Mouse (Mus musculus) myocyte (in vitro differentiated cells): ENCODE results near the gene Poglut1. TPM values are rescaled to one million over a fixed set of nuclear protein-coding genes. Genes with fewer than 3 reads are reported as not detected.

Source experiments
- H3K27me3 ChIP-seq: one replicate; pipeline ENCODE4 v1.6.1; 2011; ENCODE audit not compliant: control insufficient read depth, insufficient read depth, insufficient read length
- H3K36me3 ChIP-seq: one replicate; pipeline ENCODE4 v1.6.1; 2011; ENCODE audit not compliant: control insufficient read depth, insufficient read depth
- H3K4me2 ChIP-seq: one replicate; pipeline ENCODE4 v1.6.1; 2011; ENCODE audit warnings: low read depth, control low read depth
- H3K4me3 ChIP-seq: one replicate; pipeline ENCODE4 v1.5.1; 2011; ENCODE audit warnings: mild to moderate bottlenecking, control low read depth, moderate library complexity
- H3K79me2 ChIP-seq: one replicate; pipeline ENCODE4 v1.6.1; 2011; ENCODE audit not compliant: control insufficient read depth, insufficient read depth
- H3ac ChIP-seq: one replicate; pipeline ENCODE4 v1.6.1; 2011; ENCODE audit not compliant: control insufficient read depth, insufficient read length
- CEBPB ChIP-seq: IDR thresholded peaks from 2 replicates; pipeline ENCODE4 v1.6.1; 2011; ENCODE audit warnings: mild to moderate bottlenecking, moderate library complexity; ENCODE audit not compliant: poor library complexity, insufficient read depth, severe bottlenecking
- E2F4 ChIP-seq: IDR thresholded peaks from one replicate; pipeline ENCODE4 v1.6.1; 2011; ENCODE audit warnings: mild to moderate bottlenecking, control low read depth, moderate library complexity; ENCODE audit not compliant: insufficient read depth
- MAX ChIP-seq: IDR thresholded peaks from one replicate; pipeline ENCODE4 v1.6.1; 2011; ENCODE audit warnings: low read depth, mild to moderate bottlenecking, control low read depth
- MYOD1 ChIP-seq, 3 experiments: IDR thresholded peaks; one replicate each; pipeline ENCODE4 v1.6.1; 2011; ENCODE audit warnings: control low read depth in 2 of 3, low read depth in 2 of 3, mild to moderate bottlenecking in 2 of 3, moderate library complexity in 1 of 3; ENCODE audit not compliant: insufficient read length in 2 of 3, control insufficient read depth in 1 of 3
- MYOG ChIP-seq, 3 experiments: IDR thresholded peaks; one replicate each; pipeline ENCODE4 v1.6.1; 2011; ENCODE audit warnings: control low read depth in 2 of 3, low read depth in 2 of 3, mild to moderate bottlenecking in 2 of 3; ENCODE audit not compliant: insufficient read length in 2 of 3, control insufficient read depth in 1 of 3, insufficient read depth in 1 of 3
- POLR2A ChIP-seq: IDR thresholded peaks from one replicate; pipeline ENCODE4 v1.6.1; 2011; ENCODE audit warnings: low read depth, mild to moderate bottlenecking, control low read depth, moderate library complexity; ENCODE audit not compliant: insufficient read length
- POLR2AphosphoS2 ChIP-seq: IDR thresholded peaks from one replicate; pipeline ENCODE4 v1.6.1; 2011; ENCODE audit warnings: low read depth, control low read depth; ENCODE audit not compliant: insufficient read length
- REST ChIP-seq: IDR thresholded peaks from one replicate; pipeline ENCODE4 v1.6.1; 2011; ENCODE audit warnings: mild to moderate bottlenecking, control low read depth, moderate library complexity; ENCODE audit not compliant: insufficient read depth, insufficient read length
- SRF ChIP-seq: IDR thresholded peaks from one replicate; pipeline ENCODE4 v1.6.1; 2011; ENCODE audit warnings: low read depth; ENCODE audit not compliant: control insufficient read depth, insufficient read length
- TCF12 ChIP-seq: IDR thresholded peaks from one replicate; pipeline ENCODE4 v1.6.1; 2011; ENCODE audit warnings: mild to moderate bottlenecking, control low read depth; ENCODE audit not compliant: poor library complexity, insufficient read depth, severe bottlenecking
- TCF3 ChIP-seq: IDR thresholded peaks from one replicate; pipeline ENCODE4 v1.6.1; 2011; ENCODE audit warnings: low read depth, control low read depth; ENCODE audit not compliant: insufficient read length
- USF1 ChIP-seq: IDR thresholded peaks from one replicate; pipeline ENCODE4 v1.6.1; 2011; ENCODE audit warnings: low read depth, mild to moderate bottlenecking, control low read depth, moderate library complexity
- polyA plus RNA-seq: library from polyadenylated mRNA; unstranded; fragments of >200 nt; fragmentation: generic; extraction: Trizol; gene quantifications from one replicate; pipeline ENCODE4 v1.2.1, GENCODE M21; 2012; ENCODE audit warnings: missing spikeins

Gene Poglut1
- polyA plus RNA-seq, 1 experiment = 25.5 TPM

GRCm38 (mm10) chr16:38521211-38521987 is 28.7 kb downstream of the Poglut1 start:
- peak overlapping the region; percentile 89 for H3K4me3 ChIP-seq
- no peaks in the 10 kb centered on the region for H3K27me3 ChIP-seq
- H3K36me3 ChIP-seq = peaks cover 41% of the 10 kb centered on the region
- no peak for TF ChIP-seq POLR2A
- no peak for TF ChIP-seq MYOG (IDR thresholded peaks at IDR 0.05; ENCODE audit: control insufficient read depth in 1 of 3, insufficient read depth in 1 of 3, insufficient read length in 2 of 3, low read depth in 2 of 3)
- TF ChIP-seq TCF12 = no peak
- TF ChIP-seq TCF3 = no peak
- no peak for TF ChIP-seq MYOD1 (IDR thresholded peaks at IDR 0.05; ENCODE audit: control insufficient read depth in 1 of 3, insufficient read length in 2 of 3, low read depth in 2 of 3)
- no peak for TF ChIP-seq REST
- no peak for TF ChIP-seq SRF
- peak overlapping the region; percentile 95 for H3K4me2 ChIP-seq
- H3ac ChIP-seq = peak overlapping the region; percentile 59
- peaks cover 34% of the 10 kb centered on the region for H3K79me2 ChIP-seq

DNA sequence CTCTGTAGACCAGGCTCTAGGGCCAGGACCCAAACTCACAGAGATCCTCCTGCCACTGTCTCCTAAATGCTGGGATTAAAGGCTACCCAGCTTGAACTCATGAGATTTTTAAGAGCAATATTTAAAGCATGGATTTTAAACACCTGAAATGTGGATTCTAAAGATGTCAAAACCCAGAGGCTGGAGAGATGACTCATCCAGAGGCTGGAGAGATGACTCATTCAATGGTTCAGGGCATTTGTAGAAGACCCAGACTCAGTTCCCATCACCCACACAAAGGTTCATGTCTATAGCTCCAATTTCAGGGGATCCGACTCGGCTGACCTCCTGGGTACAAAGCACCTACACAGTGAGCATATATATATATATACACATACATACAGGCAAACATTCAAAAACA is 30.9 kb downstream of the Poglut1 start:
- Histone ChIP-seq H3K79me2 (peaks cover 34% of the 10 kb centered on the region), H3K4me2 (no peak overlapping the region), H3ac (no peak overlapping the region), H3K27me3 (no peaks in the 10 kb centered on the region), H3K4me3 (no peak overlapping the region), H3K36me3 (peaks cover 28% of the 10 kb centered on the region)
- TF ChIP-seq MYOD1 (IDR thresholded peaks at IDR 0.05; ENCODE audit: control insufficient read depth in 1 of 3, insufficient read length in 2 of 3, low read depth in 2 of 3) = no peak

- peaks cover 13% of the 10 kb centered on the region for H3K36me3 ChIP-seq
Observed at GRCm38 (mm10) chr16:38510846-38511245, 39.2 kb downstream of the Poglut1 start.

DNA sequence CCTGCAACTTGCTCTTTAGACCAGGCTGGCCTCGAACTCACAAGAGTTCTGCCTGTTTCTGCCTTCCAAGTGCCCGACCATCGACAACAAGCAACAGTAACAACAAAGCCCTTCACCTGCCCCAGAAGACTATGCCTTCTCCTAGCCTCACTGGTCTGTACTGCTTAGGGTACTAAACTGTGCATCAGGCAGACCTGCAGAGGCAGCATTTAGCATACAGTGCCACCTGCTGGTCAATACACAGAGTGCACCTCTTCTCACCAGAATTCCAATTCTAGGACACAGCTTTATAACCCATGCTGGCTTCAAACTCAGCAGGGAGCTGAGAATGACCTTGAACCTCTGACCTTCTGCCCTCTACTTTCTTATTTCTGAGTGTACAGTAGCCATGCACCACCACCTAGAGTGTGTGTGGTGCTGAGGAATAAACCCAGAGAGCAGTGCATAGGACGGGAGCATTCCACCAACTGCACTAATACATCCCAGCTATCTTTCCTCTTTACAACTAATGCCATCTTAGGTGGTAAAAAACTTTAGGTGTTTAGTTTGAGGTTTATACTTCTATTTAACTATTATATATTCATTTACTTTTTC is 43.9 kb downstream of the Poglut1 start:
- H3K27me3 ChIP-seq = no peaks in the 10 kb centered on the region
- H3K4me3 ChIP-seq = no peak overlapping the region
- no peaks in the 10 kb centered on the region for H3K79me2 ChIP-seq
- peaks cover 29% of the 10 kb centered on the region for H3K36me3 ChIP-seq
- TF ChIP-seq CEBPB (no peak), TCF12 (no peak), E2F4 (no peak), POLR2AphosphoS2 (no peak), POLR2A (no peak), MYOD1 (IDR thresholded peaks at IDR 0.05; ENCODE audit: control insufficient read depth in 1 of 3, insufficient read length in 2 of 3, low read depth in 2 of 3) (no peak), MAX (no peak), MYOG (IDR thresholded peaks at IDR 0.05; ENCODE audit: control insufficient read depth in 1 of 3, insufficient read depth in 1 of 3, insufficient read length in 2 of 3, low read depth in 2 of 3) (no peak), USF1 (no peak), REST (no peak), TCF3 (no peak)
- H3ac ChIP-seq = no peak overlapping the region
- H3K4me2 ChIP-seq = no peak overlapping the region

More at GRCm38 (mm10) chr16:38510846-38511245, 39.2 kb downstream of the Poglut1 start:
- Histone ChIP-seq H3K4me3 (no peak overlapping the region), H3K4me2 (no peak overlapping the region), H3K79me2 (no peaks in the 10 kb centered on the region), H3K27me3 (no peaks in the 10 kb centered on the region), H3ac (no peak overlapping the region)
- no peak for TF ChIP-seq TCF3
- no peak for TF ChIP-seq MYOD1 (IDR thresholded peaks at IDR 0.05; ENCODE audit: control insufficient read depth in 1 of 3, insufficient read length in 2 of 3, low read depth in 2 of 3)
- TF ChIP-seq MAX = no peak
- no peak for TF ChIP-seq USF1
- no peak for TF ChIP-seq CEBPB
- TF ChIP-seq E2F4 = no peak
- no peak for TF ChIP-seq POLR2AphosphoS2
- no peak for TF ChIP-seq POLR2A
- TF ChIP-seq REST = no peak
- no peak for TF ChIP-seq SRF
- no peak for TF ChIP-seq TCF12

- H3K27me3 ChIP-seq = no peaks in the 10 kb centered on the region
- no peaks in the 10 kb centered on the region for H3K79me2 ChIP-seq
- H3ac ChIP-seq = no peak overlapping the region
- H3K4me3 ChIP-seq = no peak overlapping the region
- H3K4me2 ChIP-seq = no peak overlapping the region
- peaks cover 36% of the 10 kb centered on the region for H3K36me3 ChIP-seq
- TF ChIP-seq MYOD1 (IDR thresholded peaks at IDR 0.05; ENCODE audit: control insufficient read depth in 1 of 3, insufficient read length in 2 of 3, low read depth in 2 of 3) = no peak
- TF ChIP-seq MYOG (IDR thresholded peaks at IDR 0.05; ENCODE audit: control insufficient read depth in 1 of 3, insufficient read depth in 1 of 3, insufficient read length in 2 of 3, low read depth in 2 of 3) = no peak
- TF ChIP-seq POLR2AphosphoS2 = no peak
- no peak for TF ChIP-seq USF1
- TF ChIP-seq TCF3 = no peak
- TF ChIP-seq TCF12 = no peak
Observed at GRCm38 (mm10) chr16:38503528-38503927, 46.5 kb downstream of the Poglut1 start.
